Mouse (Mus musculus) kidney, postnatal 36 days (tissue): ENCODE results near the gene Hils1.
"Not testable (repeated sequence)": the region's sequence is repeated elsewhere in the genome, so short reads cannot be mapped to it uniquely, and the experiment has no call there.

Experiments
- DNase-seq, 2 experiments: peaks; one replicate each; pipeline ENCODE4 v3.0.0; 2021 to 2022; ENCODE audit warnings: mixed read lengths in 2 of 2

Hils1 gene

GRCm38 (mm10) chr11:94957693-94958064 lies 9.7 kb upstream of the Hils1 start:
- peak; percentile 50 to 63 for DNase-seq

- DNase-seq = peak; percentile 88 to 92
Observed at GRCm38 (mm10) chr11:94958065-94958858, 9.1 kb upstream of the Hils1 start.

- DNase-seq = no peak
Observed at GRCm38 (mm10) chr11:94962534-94963101, 4.8 kb upstream of the Hils1 start.

- DNase-seq = no peak
Observed at GRCm38 (mm10) chr11:94968187-94968586, 794 bp downstream of the Hils1 start.

- not testable (repeated sequence) for DNase-seq
Observed at GRCm38 (mm10) chr11:94969709-94970108, 2.3 kb downstream of the Hils1 start.

GRCm38 (mm10) chr11:94970210-94970943 lies 3.0 kb downstream of the Hils1 start:
- peak; percentile 74 to 83 for DNase-seq

- DNase-seq = no peak
Observed at GRCm38 (mm10) chr11:94971895-94972615, 4.7 kb downstream of the Hils1 start.

GRCm38 (mm10) chr11:94972887-94973286 lies 5.5 kb downstream of the Hils1 start:
- DNase-seq = no peak

GRCm38 (mm10) chr11:94973313-94973712 lies 5.9 kb downstream of the Hils1 start:
- DNase-seq = no peak

- no peak for DNase-seq
Observed at GRCm38 (mm10) chr11:94974951-94975350, 7.6 kb downstream of the Hils1 start.

- DNase-seq = no peak
Observed at GRCm38 (mm10) chr11:94976199-94976598, 8.8 kb downstream of the Hils1 start, which contains the start of gene Sgca. Gene Sgca (minus strand): TSS chr11:94976327.

GRCm38 (mm10) chr11:94978178-94978915 lies 11.0 kb downstream of the Hils1 start:
- DNase-seq = no peak

GRCm38 (mm10) chr11:94978947-94979346 lies 11.6 kb downstream of the Hils1 start:
- DNase-seq = peak; percentile 96 to 98

GRCm38 (mm10) chr11:94979462-94980179 lies 12.2 kb downstream of the Hils1 start:
- no peak for DNase-seq

- peak in 1 of 2 experiments; percentile 49 for DNase-seq
Observed at GRCm38 (mm10) chr11:94985140-94985539, 17.7 kb downstream of the Hils1 start.

- DNase-seq = no peak
Observed at GRCm38 (mm10) chr11:94985822-94986221, 18.4 kb downstream of the Hils1 start.

- no peak for DNase-seq
Observed at GRCm38 (mm10) chr11:94986435-94986834, 19.0 kb downstream of the Hils1 start.

- peak in 1 of 2 experiments; percentile 41 for DNase-seq
Observed at GRCm38 (mm10) chr11:94987341-94987740, 19.9 kb downstream of the Hils1 start.

GRCm38 (mm10) chr11:94987851-94988250 lies 20.5 kb downstream of the Hils1 start:
- DNase-seq = peak in 1 of 2 experiments; percentile 41

- DNase-seq = no peak
Observed at GRCm38 (mm10) chr11:94988780-94989561, 21.6 kb downstream of the Hils1 start.
